Mouse (Mus musculus) kidney, adult 18-20 months (tissue): ENCODE measurements around the gene Nprl2.

Experiments used
- DNase-seq: peaks from one replicate; pipeline ENCODE4 v3.0.0; 2021

The Nprl2 gene

GRCm38 (mm10) chr9:107541474-107542351, at the start of gene Nprl2, which contains the start of gene Cyb561d2:
TSS of gene Nprl2 (plus strand) at chr9:107542226.
TSS of gene Cyb561d2 (minus strand) at chr9:107542193.
- DNase-seq, result peak; percentile 98

GRCm38 (mm10) chr9:107493511-107493910, 48.5 kb upstream of the Nprl2 start:
- DNase-seq, result no peak

GRCm38 (mm10) chr9:107494238-107494637, 47.8 kb upstream of the Nprl2 start:
- DNase-seq, result no peak

GRCm38 (mm10) chr9:107496359-107496758, 45.7 kb upstream of the Nprl2 start:
- DNase-seq, result no peak

GRCm38 (mm10) chr9:107500708-107501286, 41.2 kb upstream of the Nprl2 start:
- no peak for DNase-seq

GRCm38 (mm10) chr9:107502131-107502846, 39.7 kb upstream of the Nprl2 start:
- DNase-seq, result no peak

GRCm38 (mm10) chr9:107504662-107505537, 37.1 kb upstream of the Nprl2 start:
- no peak for DNase-seq

- no peak for DNase-seq
These were observed 33.8 kb upstream of the Nprl2 start for GRCm38 (mm10) chr9:107508266-107508665.

- no peak for DNase-seq
These were observed 31.5 kb upstream of the Nprl2 start for GRCm38 (mm10) chr9:107510384-107511100.

- no peak for DNase-seq
These were observed 30.6 kb upstream of the Nprl2 start for GRCm38 (mm10) chr9:107511436-107511835.

- DNase-seq, result no peak
These were observed 29.7 kb upstream of the Nprl2 start for GRCm38 (mm10) chr9:107512326-107512725.

GRCm38 (mm10) chr9:107514303-107514955, 27.6 kb upstream of the Nprl2 start:
- DNase-seq, result peak; percentile 86

GRCm38 (mm10) chr9:107520331-107520730, 21.7 kb upstream of the Nprl2 start:
- no peak for DNase-seq

GRCm38 (mm10) chr9:107521190-107521589, 20.8 kb upstream of the Nprl2 start:
- DNase-seq, result no peak

- no peak for DNase-seq
These were observed 20.2 kb upstream of the Nprl2 start for GRCm38 (mm10) chr9:107521711-107522399.

- DNase-seq, result no peak
These were observed 19.7 kb upstream of the Nprl2 start for GRCm38 (mm10) chr9:107522400-107522711.

- peak; percentile 81 for DNase-seq
These were observed 15.6 kb upstream of the Nprl2 start for GRCm38 (mm10) chr9:107526198-107527026.

- DNase-seq, result peak; percentile 90
These were observed 8.1 kb upstream of the Nprl2 start, which contains the start of gene Tmem115 for GRCm38 (mm10) chr9:107533791-107534407. TSS of gene Tmem115 (plus strand) at chr9:107533945.
